Mouse (Mus musculus) G1E (cell line): ENCODE data around the gene Stap2.

Experiments
- CTCF ChIP-seq: IDR thresholded peaks from 2 replicates; pipeline ENCODE4 v1.5.1; 2012; ENCODE audit warnings: low read depth, low read length, inconsistent platforms, mixed read lengths
- GATA1 ChIP-seq: IDR thresholded peaks from 2 replicates; pipeline ENCODE4 v1.6.1; 2012; ENCODE audit warnings: borderline replicate concordance, low read length, inconsistent platforms, mixed read lengths
- POLR2AphosphoS5 ChIP-seq: IDR thresholded peaks from 2 replicates; pipeline ENCODE4 v1.6.1; 2012; ENCODE audit warnings: low read depth, low read length, inconsistent platforms; ENCODE audit not compliant: insufficient replicate concordance
- TAL1 ChIP-seq: conservative IDR thresholded peaks from 2 replicates; pipeline ENCODE4 v1.6.1; 2012; ENCODE audit warnings: low read depth, low read length, inconsistent platforms, mixed read lengths

DNA sequence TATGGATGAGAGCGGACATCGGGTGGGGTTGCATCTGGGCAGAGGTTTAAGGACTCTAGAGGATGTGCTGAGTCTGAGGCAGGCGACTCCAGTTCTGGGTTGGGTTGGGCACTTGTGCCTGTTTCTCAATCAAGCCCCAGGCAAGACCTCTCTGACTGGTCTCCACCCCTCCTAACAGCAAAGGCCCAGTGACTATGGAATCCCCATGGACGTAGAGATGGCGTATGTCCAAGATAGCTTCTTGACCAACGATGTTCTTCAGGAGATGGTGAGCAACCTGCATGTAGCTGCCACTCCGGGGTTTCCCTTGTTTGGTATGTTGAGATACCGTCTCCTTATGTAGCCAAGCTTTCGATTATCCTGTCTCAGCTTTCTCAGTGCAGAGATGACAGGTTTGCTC is 9.9 kb upstream of the Stap2 start:
- TF ChIP-seq CTCF, result no peak
- TF ChIP-seq POLR2AphosphoS5, result no peak
- TF ChIP-seq GATA1, result no peak
- TF ChIP-seq TAL1, result no peak
